Mouse (Mus musculus): ENCODE data around the gene Sp3.

- TF ChIP-seq CTCF (IDR thresholded peaks at IDR 0.05; ENCODE audit: extremely low read depth, insufficient read length, insufficient replicate concordance, low read depth, low read length) = no peak
- no peak for TF ChIP-seq POLR2A (IDR thresholded peaks at IDR 0.05; ENCODE audit: low read depth, low read length)
Measured at GRCm38 (mm10) chr2:72956415-72956814, 23.8 kb downstream of the Sp3 start.
